Mouse (Mus musculus) brain, embryonic 14.5 days (tissue): ENCODE measurements around the gene Ascl3. TPM values are rescaled to one million over a fixed set of nuclear protein-coding genes. Genes with fewer than 3 reads are reported as not detected.

Source experiments
- DNase-seq: peaks from one replicate; pipeline ENCODE4 v3.0.0-alpha.2; 2011; ENCODE audit warnings: low read depth
- CTCF ChIP-seq: fragments of 200-500 bp; IDR thresholded peaks from 2 replicates; pipeline ENCODE4 v1.5.1; 2012; ENCODE audit warnings: inconsistent platforms, mild to moderate bottlenecking, moderate library complexity, borderline replicate concordance; ENCODE audit not compliant: insufficient read depth, insufficient read length; ENCODE audit errors: extremely low read depth
- POLR2A ChIP-seq: fragments of 200-500 bp; IDR thresholded peaks from 2 replicates; pipeline ENCODE4 v1.6.1; 2012; ENCODE audit warnings: mild to moderate bottlenecking, inconsistent platforms, borderline replicate concordance; ENCODE audit not compliant: poor library complexity, insufficient read depth, insufficient read length, severe bottlenecking; ENCODE audit errors: extremely low read depth
- polyA plus RNA-seq: library from polyadenylated mRNA; depleted of rRNA; stranded (reverse); fragments of >200 nt; gene quantifications from 2 replicates; pipeline ENCODE4 v1.2.3, GENCODE M21; 2012

Gene Ascl3
- polyA plus RNA-seq, 1 experiment = 0.14 TPM

DNA sequence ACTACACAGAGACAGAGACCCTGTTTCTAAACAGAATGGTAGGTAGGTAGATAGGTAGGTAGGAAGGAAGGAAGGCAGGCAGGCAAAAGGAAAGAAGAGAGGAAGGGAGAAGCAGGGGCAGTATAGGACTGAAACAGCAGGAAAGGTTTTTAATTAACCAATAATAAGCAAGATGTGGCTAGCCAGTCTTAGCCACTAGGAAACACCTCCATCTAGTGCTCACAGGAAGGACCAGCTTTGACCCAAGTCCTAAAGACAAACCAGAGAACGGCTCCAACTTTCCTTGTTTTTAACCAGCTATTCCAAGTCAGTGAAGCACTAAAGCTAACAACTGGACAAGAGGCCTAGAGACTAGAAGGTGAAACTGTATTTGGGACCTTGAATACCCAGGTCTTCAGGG is 16.2 kb upstream of the Ascl3 start:
- DNase-seq = peak; percentile 1
- TF ChIP-seq CTCF (no peak), POLR2A (no peak)

- DNase-seq = no peak
- no peak for TF ChIP-seq POLR2A
- no peak for TF ChIP-seq CTCF
These were observed 10.2 kb upstream of the Ascl3 start for GRCm38 (mm10) chr7:109741703-109742102.

DNA sequence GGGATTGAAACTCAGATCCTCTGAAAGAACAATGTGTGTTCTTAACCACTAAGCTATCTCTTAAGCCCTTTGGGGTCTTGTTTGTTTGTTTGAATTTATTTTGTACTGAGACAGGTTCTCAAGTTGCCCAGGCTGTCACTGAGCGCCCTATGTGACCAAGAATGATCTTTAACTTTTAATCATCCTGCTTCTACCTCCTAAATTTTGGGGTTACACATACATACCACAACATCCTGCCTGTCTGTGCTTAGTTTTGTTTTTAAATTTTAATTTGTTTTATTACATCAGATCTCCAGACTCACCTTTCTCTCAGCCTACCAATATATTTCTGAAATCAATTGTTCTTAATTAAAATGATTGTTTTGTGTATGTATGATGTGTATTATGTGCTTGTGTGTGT is 9.5 kb upstream of the Ascl3 start:
- TF ChIP-seq CTCF (no peak), POLR2A (no peak)
- DNase-seq = no peak

GRCm38 (mm10) chr7:109739822-109740370 is 8.4 kb upstream of the Ascl3 start:
- no peak for TF ChIP-seq CTCF
- no peak for TF ChIP-seq POLR2A
- no peak for DNase-seq

GRCm38 (mm10) chr7:109734806-109735205 is 3.3 kb upstream of the Ascl3 start:
- no peak for DNase-seq
- TF ChIP-seq CTCF (no peak), POLR2A (no peak)

- TF ChIP-seq CTCF = no peak
- no peak for TF ChIP-seq POLR2A
- no peak for DNase-seq
These were observed 7.8 kb downstream of the Ascl3 start, which contains the start of gene BC051019 for GRCm38 (mm10) chr7:109723697-109724096. BC051019 (minus strand) TSS chr7:109723850.

- TF ChIP-seq CTCF (no peak), POLR2A (no peak)
These were observed 8.4 kb downstream of the Ascl3 start for GRCm38 (mm10) chr7:109723114-109723513.

DNA sequence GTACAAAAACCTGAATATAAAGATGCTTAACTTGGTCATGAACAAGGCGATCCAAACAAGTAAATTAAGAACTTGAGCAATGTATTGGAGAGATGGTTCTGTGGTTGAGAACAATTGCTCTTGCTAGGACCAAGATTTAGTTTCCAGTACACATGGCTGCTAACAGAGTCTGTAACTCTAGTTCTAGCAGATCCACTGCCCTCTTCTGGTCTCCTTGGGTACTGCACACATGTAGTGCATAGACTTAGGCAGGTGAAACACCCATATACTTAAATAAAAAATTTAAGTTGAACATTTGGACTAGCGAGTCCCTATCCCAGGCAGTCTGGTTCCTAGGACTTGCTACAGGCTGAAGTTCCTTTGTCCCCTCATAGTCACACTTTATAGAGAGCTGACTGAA is 8.9 kb downstream of the Ascl3 start:
- TF ChIP-seq POLR2A (no peak), CTCF (peak; percentile 31; the same call in 1 of the 2 replicates)
- DNase-seq = no peak

More at GRCm38 (mm10) chr7:109723114-109723513, 8.4 kb downstream of the Ascl3 start:
- DNase-seq = no peak

DNA sequence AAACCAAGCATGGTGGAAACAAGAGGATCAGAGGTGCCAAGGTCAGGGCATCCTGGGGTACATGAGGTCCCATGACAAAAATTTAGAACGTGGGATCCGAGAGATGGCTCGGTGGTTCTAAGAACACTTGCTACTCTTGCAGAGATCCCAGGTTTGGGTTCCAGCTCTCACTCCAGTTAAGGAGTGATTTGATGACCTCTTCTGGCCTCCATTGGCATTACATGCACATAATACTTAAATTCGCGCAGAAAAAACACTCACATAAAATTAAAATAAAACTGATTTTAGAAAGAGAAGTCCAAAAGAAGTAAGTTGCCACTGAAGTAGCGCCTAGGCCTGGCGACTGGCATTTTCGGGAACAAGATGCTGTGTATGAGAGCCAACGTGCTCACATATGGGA is 12.2 kb downstream of the Ascl3 start:
- no peak for TF ChIP-seq POLR2A
- TF ChIP-seq CTCF = peak; percentile 38; the same call in 1 of the 2 replicates
- DNase-seq = peak; percentile 71

DNA sequence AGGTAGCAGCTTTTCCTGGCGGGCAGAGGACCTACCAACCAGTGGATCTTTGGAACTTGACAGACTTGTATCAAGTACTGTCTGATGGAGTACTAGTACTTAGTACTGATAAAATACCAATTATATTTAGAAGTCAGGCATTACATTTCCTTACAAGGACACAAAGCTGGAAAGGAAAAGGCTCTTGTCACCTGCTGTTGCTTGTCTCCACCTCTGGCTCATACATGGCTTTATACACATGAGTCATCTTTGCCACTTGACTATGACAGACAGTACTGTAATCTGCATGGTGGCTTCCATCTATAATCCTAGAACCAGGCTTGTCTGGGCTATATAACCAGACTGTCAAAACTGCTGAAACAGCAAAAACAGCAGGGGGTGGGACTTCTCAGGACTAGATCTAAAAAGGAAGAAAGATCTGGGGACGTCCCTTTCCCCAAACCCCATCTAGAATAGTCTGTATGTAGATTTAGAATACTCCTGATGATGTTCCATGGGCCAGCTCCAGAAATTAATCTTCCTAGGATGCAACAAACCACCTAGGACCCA is 18.0 kb downstream of the Ascl3 start:
- TF ChIP-seq CTCF = no peak

GRCm38 (mm10) chr7:109712198-109712597 is 19.3 kb downstream of the Ascl3 start:
- DNase-seq = no peak
- TF ChIP-seq CTCF = no peak
- no peak for TF ChIP-seq POLR2A

More for the DNA sequence above, 18.0 kb downstream of the Ascl3 start:
- DNase-seq = no peak

GRCm38 (mm10) chr7:109710069-109710468 is 21.5 kb downstream of the Ascl3 start:
- DNase-seq = no peak
- no peak for TF ChIP-seq POLR2A
- TF ChIP-seq CTCF = no peak
